Mouse (Mus musculus): ENCODE measurements at regions not wholly inside any gene's neighbourhood (a gene's known extent, or its start where the extent isn't known, plus 50 kb on each side); places are given as distances from the start of the nearest gene placed in this dataset.

DNA sequence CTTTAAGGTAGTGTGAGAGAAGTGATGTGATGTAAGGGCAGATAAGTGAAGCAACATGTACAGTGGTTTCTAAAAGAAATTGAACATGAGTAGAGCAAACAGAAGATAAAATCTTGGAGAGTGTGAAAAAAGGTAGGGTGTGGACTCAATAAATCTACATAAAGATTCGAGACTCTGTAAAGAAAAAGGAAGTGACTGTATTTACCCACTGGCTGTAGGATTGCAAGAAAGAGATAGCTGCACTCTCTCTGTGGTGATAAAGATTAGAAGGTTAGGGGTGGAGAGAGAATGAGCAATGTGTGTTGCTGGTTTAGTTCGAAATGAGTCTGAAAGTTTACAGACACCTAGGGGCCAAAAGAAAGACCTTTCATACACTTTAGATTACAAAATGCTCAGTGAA lies 555.8 kb downstream of the Gm43517 start:
- 14% methylated on average over 2 of the region's 2 CpGs for WGBS
- ATAC-seq: no peak
- TF ChIP-seq CTCF (IDR thresholded peaks at IDR 0.05): no peak
- TF ChIP-seq EP300 (IDR thresholded peaks at IDR 0.05): no peak

GRCm38 (mm10) chr12:49944911-49945627 lies 560.1 kb downstream of the Gm43517 start:
- 47% methylated on average over 9 of the region's 9 CpGs for WGBS
- Histone ChIP-seq H3K4me2 (replicated peaks; ENCODE audit: low read depth, low read length) (no peak overlapping the region), H3K27ac (ENCODE audit: low read length) (no peak overlapping the region), H3K27me3 (replicated peaks; ENCODE audit: insufficient read depth, low read length) (no peaks in the 10 kb centered on the region), H3K9ac (replicated peaks; ENCODE audit: low read depth) (no peak overlapping the region), H3K4me3 (ENCODE audit: low read depth, low read length) (no peak overlapping the region), H3K9me3 (ENCODE audit: low read length) (no peaks in the 10 kb centered on the region), H3K36me3 (ENCODE audit: insufficient read depth, low read length) (no peaks in the 10 kb centered on the region), H3K4me1 (ENCODE audit: insufficient read depth, low read depth, low read length) (no peaks in the 10 kb centered on the region)
- no peak for DNase-seq (ENCODE audit: low spot score)
- ATAC-seq: no peak
- no peak for TF ChIP-seq CTCF (IDR thresholded peaks at IDR 0.05)
- TF ChIP-seq EP300 (IDR thresholded peaks at IDR 0.05): no peak

More for the DNA sequence above, 555.8 kb downstream of the Gm43517 start:
- no peaks in the 10 kb centered on the region for H3K36me3 ChIP-seq (ENCODE audit: insufficient read depth, low read length)
- no peak overlapping the region for H3K4me3 ChIP-seq (ENCODE audit: low read depth, low read length)
- H3K27ac ChIP-seq (ENCODE audit: low read length): no peak overlapping the region
- no peak overlapping the region for H3K4me2 ChIP-seq (replicated peaks; ENCODE audit: low read depth, low read length)
- DNase-seq (ENCODE audit: low spot score): no peak
- no peaks in the 10 kb centered on the region for H3K4me1 ChIP-seq (ENCODE audit: insufficient read depth, low read depth, low read length)
- H3K9ac ChIP-seq (replicated peaks; ENCODE audit: low read depth): no peak overlapping the region
- no peaks in the 10 kb centered on the region for H3K27me3 ChIP-seq (replicated peaks; ENCODE audit: insufficient read depth, low read length)
- no peaks in the 10 kb centered on the region for H3K9me3 ChIP-seq (ENCODE audit: low read length)

- Histone ChIP-seq H3K4me2 (replicated peaks; ENCODE audit: low read depth, low read length) (no peak overlapping the region), H3K27me3 (replicated peaks; ENCODE audit: insufficient read depth, low read length) (no peaks in the 10 kb centered on the region), H3K9ac (replicated peaks; ENCODE audit: low read depth) (no peak overlapping the region), H3K4me3 (ENCODE audit: low read depth, low read length) (no peak overlapping the region), H3K36me3 (ENCODE audit: insufficient read depth, low read length) (no peaks in the 10 kb centered on the region), H3K27ac (ENCODE audit: low read length) (no peak overlapping the region), H3K4me1 (ENCODE audit: insufficient read depth, low read depth, low read length) (no peaks in the 10 kb centered on the region), H3K9me3 (ENCODE audit: low read length) (no peaks in the 10 kb centered on the region)
- TF ChIP-seq EP300 (IDR thresholded peaks at IDR 0.05) (no peak), CTCF (IDR thresholded peaks at IDR 0.05) (no peak)
- ATAC-seq (no peak), DNase-seq (ENCODE audit: low spot score) (no peak)
- WGBS: 16% methylated on average over 4 of the region's 4 CpGs
Observed at GRCm38 (mm10) chr12:49945628-49946220, 560.8 kb downstream of the Gm43517 start.

DNA sequence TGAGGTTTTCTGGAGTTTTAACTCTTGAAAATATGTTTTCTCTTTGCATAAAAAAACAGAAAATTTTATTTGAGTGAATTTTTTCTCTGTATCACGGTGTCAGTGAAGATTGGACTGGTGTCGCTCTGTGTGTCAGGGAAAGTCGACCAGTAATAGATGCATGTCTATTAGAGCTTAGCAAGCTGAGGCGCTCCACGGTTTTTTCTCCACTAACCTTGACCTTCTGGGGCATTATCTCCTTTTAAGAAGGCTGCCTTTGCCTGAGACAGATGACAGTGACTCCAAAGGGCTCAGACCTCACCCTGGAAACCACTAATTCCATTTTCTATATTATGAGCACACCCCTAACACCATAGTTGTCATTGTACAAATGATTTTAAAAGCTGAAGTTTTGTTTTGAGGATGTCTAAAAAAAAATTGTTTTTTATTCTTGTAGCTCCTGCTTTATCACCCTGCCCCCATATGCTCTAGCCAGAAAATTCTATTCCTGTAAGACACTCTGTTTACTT lies 561.8 kb downstream of the Gm43517 start:
- WGBS: 44% methylated on average over 5 of the region's 5 CpGs
- Histone ChIP-seq H3K4me3 (ENCODE audit: low read depth, low read length) (no peak overlapping the region), H3K9ac (replicated peaks; ENCODE audit: low read depth) (no peak overlapping the region), H3K27ac (ENCODE audit: low read length) (no peak overlapping the region), H3K27me3 (replicated peaks; ENCODE audit: insufficient read depth, low read length) (no peaks in the 10 kb centered on the region), H3K4me1 (ENCODE audit: insufficient read depth, low read depth, low read length) (no peaks in the 10 kb centered on the region), H3K4me2 (replicated peaks; ENCODE audit: low read depth, low read length) (no peak overlapping the region), H3K9me3 (ENCODE audit: low read length) (no peaks in the 10 kb centered on the region), H3K36me3 (ENCODE audit: insufficient read depth, low read length) (no peaks in the 10 kb centered on the region)
- DNase-seq (ENCODE audit: low spot score) (no peak), ATAC-seq (no peak)
- TF ChIP-seq EP300 (IDR thresholded peaks at IDR 0.05) (no peak), CTCF (IDR thresholded peaks at IDR 0.05) (no peak)

GRCm38 (mm10) chr12:49950986-49951385 lies 566.0 kb downstream of the Gm43517 start:
- Histone ChIP-seq H3K27me3 (replicated peaks; ENCODE audit: insufficient read depth, low read length) (no peaks in the 10 kb centered on the region), H3K9me3 (ENCODE audit: low read length) (no peaks in the 10 kb centered on the region), H3K4me2 (replicated peaks; ENCODE audit: low read depth, low read length) (no peak overlapping the region), H3K27ac (ENCODE audit: low read length) (no peak overlapping the region), H3K4me3 (ENCODE audit: low read depth, low read length) (no peak overlapping the region), H3K9ac (replicated peaks; ENCODE audit: low read depth) (no peak overlapping the region), H3K36me3 (ENCODE audit: insufficient read depth, low read length) (no peaks in the 10 kb centered on the region), H3K4me1 (ENCODE audit: insufficient read depth, low read depth, low read length) (no peaks in the 10 kb centered on the region)
- DNase-seq (ENCODE audit: low spot score) (no peak), ATAC-seq (no peak)
- 74% methylated on average over 5 of the region's 5 CpGs for WGBS
- TF ChIP-seq CTCF (IDR thresholded peaks at IDR 0.05): no peak
- no peak for TF ChIP-seq EP300 (IDR thresholded peaks at IDR 0.05)

DNA sequence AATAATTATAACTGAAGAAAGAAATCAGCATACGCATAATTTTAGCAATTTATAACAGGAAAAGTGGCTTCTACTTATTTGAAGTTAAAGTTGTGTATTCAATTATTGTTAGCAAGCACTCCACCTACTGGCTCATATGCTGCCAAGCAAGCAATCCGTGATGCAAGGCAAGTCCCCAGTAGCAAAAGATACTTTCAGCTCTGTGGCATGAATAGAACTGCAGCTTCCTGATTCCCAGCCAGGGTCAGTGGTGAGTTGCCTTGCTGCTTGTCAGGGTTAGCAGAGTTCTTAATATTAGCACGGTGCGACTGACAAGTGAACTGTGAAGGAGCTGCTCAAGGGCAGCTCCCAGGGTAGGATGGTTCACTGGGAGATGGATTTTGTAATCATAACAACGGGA lies 566.8 kb downstream of the Gm43517 start:
- no peaks in the 10 kb centered on the region for H3K4me1 ChIP-seq (ENCODE audit: insufficient read depth, low read depth, low read length)
- DNase-seq (ENCODE audit: low spot score) (peak; percentile 46), ATAC-seq (no peak)
- H3K27me3 ChIP-seq (replicated peaks; ENCODE audit: insufficient read depth, low read length): no peaks in the 10 kb centered on the region
- no peaks in the 10 kb centered on the region for H3K9me3 ChIP-seq (ENCODE audit: low read length)
- 32% methylated on average over 5 of the region's 5 CpGs for WGBS
- H3K9ac ChIP-seq (replicated peaks; ENCODE audit: low read depth): no peak overlapping the region
- H3K27ac ChIP-seq (ENCODE audit: low read length): no peak overlapping the region
- H3K36me3 ChIP-seq (ENCODE audit: insufficient read depth, low read length): no peaks in the 10 kb centered on the region
- TF ChIP-seq EP300 (IDR thresholded peaks at IDR 0.05) (no peak), CTCF (IDR thresholded peaks at IDR 0.05) (peak; percentile 57)
- H3K4me2 ChIP-seq (replicated peaks; ENCODE audit: low read depth, low read length): no peak overlapping the region
- H3K4me3 ChIP-seq (ENCODE audit: low read depth, low read length): no peak overlapping the region
